Mouse (Mus musculus) liver, adult 2 months (tissue): ENCODE data around the gene Anks1b.

Experiments used
- CTCF ChIP-seq: fragments of 200-500 bp; IDR thresholded peaks from 2 replicates; pipeline ENCODE4 v1.5.1; 2011; ENCODE audit warnings: low read depth, low read length, control low read depth
- POLR2A ChIP-seq: fragments of 200-500 bp; IDR thresholded peaks from 2 replicates; pipeline ENCODE4 v1.6.1; 2011; ENCODE audit warnings: low read length, control low read depth; ENCODE audit not compliant: insufficient read depth; ENCODE audit errors: extremely low read depth

DNA sequence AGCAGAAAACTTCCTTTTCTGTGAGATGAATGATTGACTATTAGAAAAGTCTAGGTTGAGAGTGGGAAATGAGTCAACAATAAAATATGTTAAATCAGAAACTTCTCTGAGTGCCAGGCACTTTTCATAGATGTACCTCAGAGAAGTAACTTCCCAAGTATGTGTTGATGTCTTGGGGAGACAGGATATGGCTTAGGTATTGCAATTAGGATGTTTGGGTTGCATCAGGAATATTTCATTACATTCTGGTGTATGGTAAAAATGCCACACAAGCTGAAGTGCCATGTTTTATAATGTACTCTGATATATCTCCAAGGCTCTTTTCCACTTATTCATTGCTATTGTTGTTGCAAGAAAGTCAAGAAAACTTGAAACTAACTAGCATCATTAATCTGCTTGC is 267.6 kb downstream of the Anks1b start:
- TF ChIP-seq POLR2A (no peak), CTCF (no peak)
